Mouse (Mus musculus) cerebellum, adult (tissue): ENCODE measurements around the gene Tmem114.
A peak's percentile ranks its signal among the peaks of the same experiment; 100 is the strongest.

Source experiments
- ATAC-seq: cut with Nextera tagmentation; 2 replicates; pipeline ENCODE4 v1.9.2; 2017; ENCODE audit warnings: mild to moderate bottlenecking, moderate library complexity, mixed read lengths; ENCODE audit not compliant: insufficient number of reproducible peaks, low FRiP score, low TSS enrichment

Tmem114 gene

GRCm38 (mm10) chr16:8413441-8413840 lies 11.5 kb downstream of the Tmem114 start:
- ATAC-seq: no peak

GRCm38 (mm10) chr16:8412213-8412612 lies 12.7 kb downstream of the Tmem114 start:
- peak; percentile 58; the same call in 1 of the 2 replicates for ATAC-seq

- ATAC-seq: no peak
These were observed 15.7 kb downstream of the Tmem114 start for GRCm38 (mm10) chr16:8409197-8409596.

DNA sequence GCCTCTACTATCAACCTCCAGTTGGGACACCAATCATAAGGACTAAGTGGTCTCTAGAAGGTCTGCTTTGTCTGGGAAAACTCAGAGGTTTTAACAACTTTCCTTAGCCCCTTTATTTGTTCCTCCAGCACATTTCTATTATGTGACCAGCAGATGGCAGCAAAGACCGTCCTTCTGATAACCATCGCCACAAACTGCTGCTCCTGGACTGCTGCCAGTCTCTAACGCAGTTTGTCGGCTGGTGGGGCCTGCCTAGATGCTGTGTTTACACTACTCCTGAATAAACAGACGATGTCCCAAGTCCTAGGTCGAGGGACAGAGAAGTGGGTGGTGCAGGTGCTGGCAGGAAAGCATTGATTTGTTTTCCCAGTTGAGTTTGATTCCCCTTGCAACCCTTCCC lies 18.2 kb downstream of the Tmem114 start:
- no peak for ATAC-seq

- no peak for ATAC-seq
These were observed 22.3 kb downstream of the Tmem114 start for GRCm38 (mm10) chr16:8402663-8403062.

DNA sequence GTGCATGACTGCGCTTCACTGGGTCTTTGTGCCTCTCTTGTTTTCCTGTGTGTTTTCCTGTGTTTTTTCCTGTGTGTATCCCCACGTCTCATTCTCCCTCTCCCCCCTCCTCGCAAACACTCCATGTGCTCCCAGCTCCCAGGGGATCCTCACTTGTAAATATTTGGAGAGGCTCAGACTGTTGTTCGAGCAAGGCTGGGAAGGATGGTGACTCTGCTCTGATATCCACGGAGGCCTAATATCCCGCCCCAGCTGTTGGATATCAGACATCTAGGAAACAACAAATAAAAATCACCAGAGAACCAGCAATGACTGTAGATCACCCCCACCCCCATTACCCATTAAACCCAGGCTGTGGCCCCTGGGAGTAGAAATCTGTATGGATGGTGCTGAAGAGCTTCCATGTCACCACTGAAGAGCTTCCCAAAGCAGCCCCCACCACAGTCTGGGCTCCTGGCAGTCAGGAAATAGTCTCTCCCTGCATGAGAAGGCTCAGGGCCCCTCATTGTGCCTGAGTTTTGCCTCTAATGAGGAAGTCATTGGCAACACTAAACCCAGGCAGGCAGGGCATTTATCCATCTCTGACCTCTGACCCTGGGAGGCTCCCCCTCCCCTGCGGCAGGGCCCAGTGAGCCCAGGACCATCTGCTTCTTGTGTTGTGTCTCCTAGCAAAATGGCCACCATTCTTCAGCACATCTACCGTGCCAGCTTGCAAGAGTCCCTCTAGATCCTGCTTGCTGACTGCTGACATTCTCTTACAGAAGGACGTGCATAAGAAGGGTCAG lies 23.6 kb downstream of the Tmem114 start:
- ATAC-seq: no peak

GRCm38 (mm10) chr16:8399868-8400267 lies 25.1 kb downstream of the Tmem114 start:
- ATAC-seq: no peak

DNA sequence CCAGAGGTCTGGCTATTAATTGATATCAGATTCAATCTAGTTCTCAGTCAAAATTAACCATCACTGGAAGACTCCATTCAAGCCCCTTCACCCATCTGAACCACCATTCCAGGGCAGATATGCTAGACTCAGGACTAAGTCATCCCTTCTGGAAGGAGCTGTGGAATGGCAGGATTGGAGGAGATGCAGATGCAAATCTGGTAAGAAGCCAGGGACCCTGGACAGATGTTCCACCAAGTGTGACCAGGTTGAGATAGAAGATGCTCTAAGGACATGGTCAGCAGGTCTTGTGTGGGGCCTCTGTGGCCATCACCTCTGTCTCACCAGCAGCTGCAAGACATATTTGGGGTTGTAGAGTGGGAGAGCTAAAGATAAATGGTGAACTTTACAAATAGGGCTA lies 30.0 kb downstream of the Tmem114 start:
- no peak for ATAC-seq

DNA sequence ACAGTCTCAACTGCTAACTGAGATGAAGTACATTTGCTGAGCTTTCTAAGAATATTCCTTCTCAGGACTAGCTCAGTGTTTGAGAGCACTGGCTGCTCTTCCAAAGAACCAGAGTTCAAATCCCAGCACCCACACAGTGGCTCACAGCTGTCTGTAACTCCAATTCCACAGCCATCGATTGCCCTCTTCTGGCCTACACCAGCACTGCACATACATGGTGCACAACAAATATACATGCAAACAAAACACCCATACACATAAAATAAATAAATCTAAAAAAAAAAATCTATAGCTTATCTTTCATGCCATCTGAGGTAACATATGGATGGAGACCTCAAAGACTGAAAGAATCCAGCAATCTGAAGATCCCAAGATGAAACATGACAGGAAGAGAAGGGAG lies 36.4 kb downstream of the Tmem114 start:
- ATAC-seq: no peak

- ATAC-seq: no peak
These were observed 38.5 kb downstream of the Tmem114 start for GRCm38 (mm10) chr16:8386386-8386785.

- ATAC-seq: no peak
These were observed 39.3 kb downstream of the Tmem114 start for GRCm38 (mm10) chr16:8385679-8386078.

DNA sequence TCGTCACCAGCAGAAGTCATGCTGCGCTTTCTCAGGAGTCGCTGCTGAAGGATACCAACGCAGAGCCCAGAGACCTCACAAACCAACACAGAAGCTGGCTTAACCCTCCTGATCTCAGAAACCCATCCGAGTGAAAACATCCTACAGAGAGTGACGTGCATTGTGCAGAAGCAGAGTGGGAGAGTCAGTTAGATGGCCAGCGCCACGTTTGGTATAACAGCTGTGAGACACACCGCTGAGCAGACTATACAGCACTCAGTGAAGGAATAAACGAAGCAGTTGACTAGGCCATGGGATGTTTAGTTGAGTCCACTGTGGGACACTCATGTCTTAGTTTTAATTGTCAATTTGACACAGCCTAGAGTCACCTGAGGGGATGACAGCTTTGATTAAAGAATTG lies 40.2 kb downstream of the Tmem114 start:
- ATAC-seq: no peak

DNA sequence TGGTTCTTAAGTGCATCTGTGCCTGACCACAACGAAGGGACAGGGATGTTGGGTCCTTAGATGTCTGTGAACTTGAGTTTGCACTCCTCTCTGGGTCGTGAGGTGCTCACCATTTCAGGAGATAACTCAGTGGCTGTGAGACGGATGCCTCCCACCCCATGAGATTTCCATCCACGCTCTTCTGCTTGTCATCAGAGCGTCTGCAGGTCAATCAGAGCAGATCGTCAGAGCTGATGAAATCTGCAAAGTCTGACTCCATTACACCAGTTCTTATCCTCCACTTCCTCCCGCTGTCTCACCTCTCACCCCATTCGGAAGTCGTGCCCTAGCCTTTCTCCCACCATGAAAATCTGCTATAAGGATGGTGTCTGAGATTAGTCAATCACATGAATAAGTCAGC lies 41.5 kb downstream of the Tmem114 start:
- no peak for ATAC-seq

DNA sequence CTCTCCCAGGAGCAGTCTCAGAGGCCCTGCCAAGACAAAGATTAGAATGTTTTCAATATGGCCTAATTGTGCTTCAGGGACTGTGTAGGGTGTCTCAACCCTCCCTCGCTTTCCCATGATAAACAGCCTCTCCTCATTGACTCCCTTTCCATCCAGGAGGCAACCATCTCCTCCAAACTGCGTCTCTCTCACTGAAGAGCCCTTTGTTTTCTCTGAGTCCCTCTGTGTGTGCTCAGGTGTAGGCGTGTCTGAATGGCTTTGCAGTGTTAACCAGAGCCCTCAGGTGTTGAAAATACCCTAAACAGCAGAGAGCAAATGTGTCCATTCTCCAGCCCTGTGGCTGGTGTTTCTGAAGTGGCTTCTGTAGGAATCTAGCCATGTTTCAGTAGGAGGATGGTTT lies 61.9 kb downstream of the Tmem114 start:
- no peak for ATAC-seq
